Mouse (Mus musculus): Measurements from ENCODE around the gene Ajm1.

DNA sequence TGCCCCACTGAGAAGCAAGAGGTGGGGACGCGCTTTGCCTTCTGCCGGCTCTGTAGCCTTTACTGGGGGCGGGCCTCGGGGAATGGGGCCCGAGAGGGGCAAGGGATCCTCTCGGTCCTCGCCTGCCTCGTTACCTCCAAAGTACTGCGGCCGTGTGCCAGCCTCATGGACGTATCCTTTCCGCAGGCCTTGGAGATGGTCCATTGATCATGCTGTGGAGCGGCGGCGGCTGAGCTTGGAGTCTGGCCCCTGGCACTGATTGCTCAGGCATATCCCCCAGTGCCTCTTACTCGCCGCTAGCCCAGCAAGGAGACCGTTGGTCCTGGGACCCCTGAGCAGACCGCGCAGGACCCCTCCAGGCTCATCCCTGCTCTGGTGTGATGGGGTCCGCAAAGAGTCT is 34.8 kb upstream of the Ajm1 start:
- no peak for TF ChIP-seq EP300 (IDR thresholded peaks at IDR 0.05; ENCODE audit: low read depth in 1 of 2, low read length in 2 of 2)
- no peak for TF ChIP-seq RCOR1 (IDR thresholded peaks at IDR 0.05; ENCODE audit: low read depth, low read length)
- TF ChIP-seq USF1 (IDR thresholded peaks at IDR 0.05; ENCODE audit: low read depth, low read length), result no peak
- no peak for TF ChIP-seq MAX (IDR thresholded peaks at IDR 0.05; ENCODE audit: low read length)
- no peak for TF ChIP-seq USF2 (IDR thresholded peaks at IDR 0.05; ENCODE audit: borderline replicate concordance in 1 of 2, insufficient read depth in 1 of 2, low read depth in 1 of 2, low read length in 2 of 2)
- TF ChIP-seq CTCF (IDR thresholded peaks at IDR 0.05 in 2 of 3, conservative IDR thresholded peaks at IDR 0.05 in 1 of 3; ENCODE audit: control insufficient read depth in 1 of 3, insufficient read depth in 1 of 3, low read depth in 2 of 3, low read length in 3 of 3, poor library complexity in 1 of 3, severe bottlenecking in 1 of 3), result no peak
- no peak for TF ChIP-seq TAL1 (IDR thresholded peaks at IDR 0.05; ENCODE audit: low read length)
- TF ChIP-seq HCFC1 (IDR thresholded peaks at IDR 0.05; ENCODE audit: low read depth, low read length), result no peak

Measured in MEL (cell line).